Mouse (Mus musculus) cerebellum, adult 18-20 months (tissue): ENCODE measurements around the gene Coq6.
"Not testable (repeated sequence)": the region's sequence is repeated elsewhere in the genome, so short reads cannot be mapped to it uniquely, and the experiment has no call there.

Source experiments
- DNase-seq, 2 experiments: peaks; one replicate each; pipeline ENCODE4 v3.0.0; 2021

Coq6 gene

DNA sequence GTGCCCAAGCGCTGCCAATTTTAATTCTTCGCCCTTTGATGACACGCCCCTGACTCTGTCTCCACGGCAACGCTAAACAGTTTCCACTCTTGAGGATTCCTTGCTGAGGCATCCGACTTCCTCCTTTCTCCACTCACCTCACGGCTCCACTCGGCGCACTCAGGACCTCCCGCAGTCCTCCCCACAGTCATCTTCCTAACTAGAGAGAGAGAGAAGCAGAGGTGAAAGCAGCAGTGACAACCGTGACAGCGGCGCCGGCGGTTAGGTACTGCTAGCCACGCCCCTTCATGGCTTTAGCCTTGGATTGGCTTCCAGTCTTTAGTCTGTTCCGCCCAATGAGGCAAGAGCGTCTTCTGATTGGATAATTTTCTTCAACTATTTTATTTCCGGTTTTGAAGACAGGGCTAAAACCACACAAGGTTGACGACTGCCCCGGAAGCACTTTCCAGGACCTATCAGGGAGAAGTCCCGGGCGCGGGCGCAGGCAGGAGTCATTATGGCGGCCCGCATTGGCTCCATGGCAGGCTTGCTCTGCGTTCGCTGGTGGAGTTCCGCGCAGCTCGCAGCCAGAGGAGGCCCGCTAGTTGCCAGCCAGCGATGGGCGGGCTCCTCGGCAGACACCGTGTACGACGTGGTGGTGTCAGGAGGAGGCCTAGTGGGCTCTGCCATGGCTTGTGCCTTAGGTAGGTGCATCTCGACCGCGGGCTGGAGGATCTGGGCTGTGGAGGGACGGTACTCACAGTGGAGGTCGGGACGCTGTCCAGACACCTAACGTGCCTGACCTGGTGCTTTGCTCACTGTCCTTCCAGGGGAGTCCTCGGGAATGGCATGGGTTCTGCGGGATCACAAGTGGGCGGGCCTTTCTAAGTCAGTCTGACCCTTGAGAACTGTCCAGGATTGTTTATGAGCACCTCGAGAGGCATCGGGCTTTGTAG, at the start of gene Coq6, which contains the start of gene Fam161b:
Gene Coq6, plus strand, starts transcription at position 103 of the 935 bp plus-strand sequence.
Gene Fam161b, minus strand, starts transcription at position 279 of the 935 bp plus-strand sequence.
- peak; percentile 92 to 99 for DNase-seq

- DNase-seq = no peak
These were observed 45.5 kb upstream of the Coq6 start for GRCm38 (mm10) chr12:84316006-84316405.

GRCm38 (mm10) chr12:84316721-84317621, 44.5 kb upstream of the Coq6 start, which contains the start of gene Zfp410:
Gene Zfp410 (plus strand): TSS chr12:84316852.
- peak; percentile 90 to 91 for DNase-seq

- DNase-seq = no peak
These were observed 34.3 kb upstream of the Coq6 start for GRCm38 (mm10) chr12:84327111-84327512.

DNA sequence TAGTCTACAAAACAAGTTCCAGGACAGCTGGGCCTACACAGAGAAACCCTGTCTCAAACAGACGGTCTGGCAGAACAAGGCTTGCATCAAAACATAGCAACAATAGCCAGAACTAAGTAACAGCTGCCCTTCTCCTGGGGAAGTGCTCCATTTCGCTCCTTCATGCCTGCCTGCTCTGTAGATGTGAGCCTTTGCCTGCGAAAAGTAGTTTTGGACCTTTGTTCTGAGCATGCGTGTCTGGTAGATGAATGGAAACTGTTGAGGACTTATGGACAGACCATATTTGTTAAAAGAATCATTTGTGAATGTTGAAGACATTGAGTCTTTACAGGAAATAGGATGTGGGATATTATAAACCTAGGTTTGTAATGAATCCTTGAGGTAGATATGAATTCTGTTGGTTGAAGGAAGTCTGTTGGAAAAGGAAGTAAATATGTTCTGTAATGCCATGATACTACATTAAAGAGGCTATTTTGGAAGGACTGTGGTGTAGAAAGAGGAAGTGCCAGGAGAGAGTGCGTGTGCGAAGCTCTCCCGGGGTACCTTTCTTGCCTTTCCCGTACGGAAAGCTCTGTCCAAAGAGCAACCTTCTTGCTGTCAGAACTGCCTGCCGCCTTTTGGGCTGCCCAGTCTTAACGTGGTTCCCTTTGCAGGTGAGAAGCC, 24.4 kb upstream of the Coq6 start:
- DNase-seq = no peak

GRCm38 (mm10) chr12:84347192-84347591, 14.3 kb upstream of the Coq6 start:
- peak in 1 of 2 experiments; percentile 22 for DNase-seq

DNA sequence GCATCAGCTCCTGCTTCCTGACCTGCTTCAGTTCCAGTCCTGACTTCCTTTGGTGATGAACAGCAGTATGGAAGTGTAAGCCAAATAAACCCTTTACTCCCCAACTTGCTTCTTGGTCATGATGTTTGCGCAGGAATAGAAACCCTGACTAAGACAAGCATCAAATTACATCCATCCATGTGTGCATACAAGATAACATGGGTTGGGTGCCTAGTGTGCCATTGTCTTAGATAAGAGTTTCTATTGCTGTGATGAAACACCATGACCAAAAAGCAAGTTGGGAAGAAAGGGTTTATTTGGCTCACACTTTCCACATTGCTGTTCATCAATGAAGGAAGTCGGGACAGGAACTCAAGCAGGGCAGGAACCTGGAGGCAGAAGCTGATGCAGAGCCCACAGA, 2.8 kb upstream of the Coq6 start:
- DNase-seq = not testable (repeated sequence)

DNA sequence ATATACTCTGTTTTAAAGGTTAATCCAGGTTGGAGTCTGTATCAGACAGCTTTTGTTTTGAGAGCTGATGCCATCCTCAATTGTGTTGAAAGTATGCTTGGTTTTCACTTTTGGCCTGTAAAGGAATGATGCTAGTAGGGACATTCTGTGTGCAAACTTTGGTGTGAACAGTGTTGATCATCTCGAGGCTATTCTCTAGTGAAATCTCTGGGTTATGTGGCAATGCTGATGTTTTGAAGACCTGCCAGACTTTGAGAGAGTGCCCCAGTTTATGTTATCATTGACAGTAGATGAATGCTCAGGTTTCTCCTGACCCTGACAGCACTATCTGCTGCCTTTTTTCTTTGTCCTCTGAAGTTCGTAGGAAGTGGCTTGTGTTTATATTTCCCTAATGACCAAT, 1.4 kb downstream of the Coq6 start:
- DNase-seq = no peak

GRCm38 (mm10) chr12:84364291-84364690, 2.8 kb downstream of the Coq6 start:
- no peak for DNase-seq

- DNase-seq = no peak
These were observed 3.7 kb downstream of the Coq6 start for GRCm38 (mm10) chr12:84365137-84365536.

GRCm38 (mm10) chr12:84366971-84367370, 5.5 kb downstream of the Coq6 start:
- DNase-seq = no peak

DNA sequence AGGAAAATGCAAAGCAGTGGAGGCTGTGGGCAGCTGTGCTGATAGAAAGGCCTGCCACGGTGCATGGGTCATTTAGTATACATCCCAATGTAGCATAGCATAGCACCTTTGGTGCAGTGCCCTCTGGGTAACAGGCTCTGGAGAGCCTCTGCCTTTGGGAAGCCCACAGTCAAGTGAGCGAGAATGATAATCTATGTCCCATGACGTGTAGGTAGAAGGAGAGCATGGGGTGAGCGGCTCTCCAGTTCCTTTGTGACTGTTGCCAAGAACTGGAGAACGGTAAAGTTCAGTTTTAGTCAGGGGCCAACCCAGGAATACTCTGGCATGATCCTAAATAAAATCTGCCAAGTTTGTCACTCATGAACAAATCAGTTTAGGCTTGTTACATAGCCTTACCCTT, 10.2 kb downstream of the Coq6 start:
- DNase-seq = no peak

DNA sequence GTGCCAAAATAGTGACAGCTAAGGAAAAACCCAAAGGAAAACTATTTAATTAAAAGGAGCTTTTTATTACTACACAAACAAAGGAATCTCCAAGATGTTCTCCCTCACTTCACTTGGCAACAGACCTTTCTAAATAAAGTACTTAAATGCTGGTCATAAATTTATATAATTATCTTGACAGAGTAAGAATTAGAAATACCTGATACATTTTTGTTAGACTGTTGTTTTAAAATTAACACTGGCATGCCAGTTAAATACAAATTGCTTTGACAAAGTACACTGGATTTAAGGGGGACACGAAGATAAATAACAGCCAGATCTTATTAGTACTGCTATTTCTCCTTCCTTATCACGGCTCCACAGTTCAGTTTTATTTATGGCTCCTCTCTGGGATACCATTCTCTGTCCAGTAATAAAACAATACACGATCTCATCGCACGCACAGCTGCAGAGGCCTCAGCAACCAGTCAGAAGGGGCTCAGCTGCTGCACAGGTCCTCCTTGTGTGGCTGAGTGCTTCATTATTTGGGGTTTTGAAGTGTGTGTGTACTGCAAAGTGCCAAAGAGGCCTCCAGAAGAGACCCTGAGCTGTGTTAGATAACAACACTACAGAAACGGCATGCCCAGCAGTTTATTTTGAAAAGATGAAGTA, 12.5 kb downstream of the Coq6 start:
- no peak for DNase-seq

- no peak for DNase-seq
These were observed 20.9 kb downstream of the Coq6 start for GRCm38 (mm10) chr12:84382369-84382768.

DNA sequence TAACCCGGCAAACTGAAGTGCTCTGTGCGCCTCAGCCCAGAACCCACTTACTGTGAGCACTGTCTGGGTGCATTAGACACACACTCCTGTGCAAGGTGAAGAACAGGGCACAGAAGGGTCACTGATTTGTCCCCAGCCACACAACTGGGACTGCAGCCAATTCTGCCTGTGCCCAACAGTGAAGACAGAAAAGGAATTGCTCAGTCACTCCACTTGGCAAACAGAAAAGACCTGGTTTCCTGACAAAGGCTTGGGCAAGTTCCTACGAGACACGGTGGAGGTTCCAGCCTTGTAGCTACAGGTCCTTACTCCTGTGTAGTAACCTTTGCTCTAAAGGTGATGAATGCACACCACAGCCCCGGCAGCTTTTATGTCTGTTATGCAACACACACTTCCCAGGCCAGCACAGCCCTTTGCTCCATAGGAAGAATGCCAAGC, 23.2 kb downstream of the Coq6 start:
- peak in 1 of 2 experiments; percentile 12 for DNase-seq

DNA sequence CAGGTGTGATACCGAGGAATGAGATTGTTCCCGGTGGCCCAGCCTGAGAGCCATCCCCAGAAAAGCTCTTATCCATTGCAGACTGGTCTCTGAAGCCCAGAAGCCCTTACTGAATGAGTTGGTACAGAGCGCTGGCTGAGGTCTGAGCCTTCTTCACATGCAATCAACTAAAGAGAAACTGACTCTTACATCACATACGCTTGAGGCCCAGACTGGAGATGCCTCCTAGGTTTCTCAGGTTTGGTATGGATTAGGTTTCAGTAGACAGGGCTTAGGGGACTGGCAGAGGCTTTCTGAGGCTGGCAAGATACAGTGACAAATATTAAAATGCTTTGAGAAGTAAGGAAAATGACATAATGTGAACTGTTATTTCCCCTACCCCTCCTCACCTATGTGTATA, 24.0 kb downstream of the Coq6 start:
- no peak for DNase-seq

GRCm38 (mm10) chr12:84388097-84388496, 26.6 kb downstream of the Coq6 start:
- no peak for DNase-seq

DNA sequence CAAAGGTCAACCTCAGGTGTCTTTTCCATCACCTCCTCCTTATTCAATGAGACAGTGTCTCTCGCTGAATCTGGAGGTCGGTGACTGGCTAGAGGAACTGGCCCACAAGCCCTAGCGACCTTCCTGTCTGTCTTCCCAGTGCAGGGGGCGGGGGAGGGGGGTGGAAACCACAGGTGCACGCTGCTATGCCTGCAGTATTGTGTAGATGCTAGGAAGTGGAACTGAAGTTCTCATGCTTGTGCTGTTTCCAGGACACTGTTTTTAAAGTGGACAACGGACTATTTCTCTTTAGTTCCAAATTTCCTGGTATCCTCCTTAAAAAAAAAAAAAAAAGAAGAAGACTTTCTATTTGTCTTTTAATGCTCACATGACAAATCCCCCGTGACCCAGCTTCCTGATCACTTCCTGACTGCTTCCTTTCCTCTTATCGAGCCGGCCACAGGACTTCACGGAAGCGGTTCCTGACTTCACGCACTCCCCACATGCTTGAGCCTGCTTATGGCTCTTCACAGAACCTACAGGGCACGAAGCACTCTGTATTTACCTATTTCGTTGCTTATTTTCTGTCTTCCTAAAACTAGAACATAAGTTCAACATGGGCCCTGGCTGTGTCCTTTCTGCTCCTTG, 27.4 kb downstream of the Coq6 start:
- DNase-seq = no peak

GRCm38 (mm10) chr12:84390336-84390735, 28.9 kb downstream of the Coq6 start:
- no peak for DNase-seq

- DNase-seq = no peak
These were observed 31.2 kb downstream of the Coq6 start for GRCm38 (mm10) chr12:84392681-84393080.

GRCm38 (mm10) chr12:84393847-84394246, 32.4 kb downstream of the Coq6 start:
- DNase-seq = no peak
